Mouse (Mus musculus): Measurements from ENCODE around the gene Calr. TPM values are rescaled to one million over a fixed set of nuclear protein-coding genes. Genes with fewer than 3 reads are reported as not detected.

The Calr gene
- polyA plus RNA-seq, 1 experiment = 385 TPM

GRCm38 (mm10) chr8:84845355-84846093, 1.2 kb downstream of the Calr start:
- Histone ChIP-seq H3ac (ENCODE audit: control insufficient read depth, insufficient read length) (peak overlapping the region; percentile 51), H3K27me3 (ENCODE audit: control insufficient read depth, insufficient read depth, insufficient read length) (no peaks in the 10 kb centered on the region), H3K4me2 (ENCODE audit: low read depth) (peak overlapping the region; percentile 81), H3K36me3 (ENCODE audit: control insufficient read depth, insufficient read depth) (peaks cover 40% of the 10 kb centered on the region), H3K4me3 (peak overlapping the region; percentile 98), H3K79me2 (ENCODE audit: control insufficient read depth, insufficient read depth) (peaks cover 15% of the 10 kb centered on the region)
- TF ChIP-seq CEBPB (IDR thresholded peaks at IDR 0.05; ENCODE audit: insufficient read depth, poor library complexity, severe bottlenecking) (no peak), REST (IDR thresholded peaks at IDR 0.05; ENCODE audit: insufficient read depth, insufficient read length) (no peak), POLR2AphosphoS2 (IDR thresholded peaks at IDR 0.05; ENCODE audit: insufficient read length, low read depth) (no peak), TCF12 (IDR thresholded peaks at IDR 0.05; ENCODE audit: insufficient read depth, poor library complexity, severe bottlenecking) (no peak), POLR2A (IDR thresholded peaks at IDR 0.05; ENCODE audit: insufficient read length, low read depth) (no peak), E2F4 (IDR thresholded peaks at IDR 0.05; ENCODE audit: insufficient read depth) (no peak), SRF (IDR thresholded peaks at IDR 0.05; ENCODE audit: control insufficient read depth, insufficient read length, low read depth) (no peak)

GRCm38 (mm10) chr8:84844397-84845070, 2.2 kb downstream of the Calr start:
- no peak overlapping the region for H3ac ChIP-seq (ENCODE audit: control insufficient read depth, insufficient read length)
- peak overlapping the region; percentile 81 for H3K4me2 ChIP-seq (ENCODE audit: low read depth)
- peaks cover 40% of the 10 kb centered on the region for H3K36me3 ChIP-seq (ENCODE audit: control insufficient read depth, insufficient read depth)
- H3K79me2 ChIP-seq (ENCODE audit: control insufficient read depth, insufficient read depth) = peaks cover 22% of the 10 kb centered on the region
- no peak overlapping the region for H3K4me3 ChIP-seq
- TF ChIP-seq TCF12 (IDR thresholded peaks at IDR 0.05; ENCODE audit: insufficient read depth, poor library complexity, severe bottlenecking) (no peak), POLR2A (IDR thresholded peaks at IDR 0.05; ENCODE audit: insufficient read length, low read depth) (no peak), TCF3 (IDR thresholded peaks at IDR 0.05; ENCODE audit: insufficient read length, low read depth) (no peak), MYOD1 (IDR thresholded peaks at IDR 0.05; ENCODE audit: control insufficient read depth in 1 of 3, insufficient read length in 2 of 3, low read depth in 2 of 3) (no peak), USF1 (IDR thresholded peaks at IDR 0.05; ENCODE audit: low read depth) (no peak), CEBPB (IDR thresholded peaks at IDR 0.05; ENCODE audit: insufficient read depth, poor library complexity, severe bottlenecking) (no peak), POLR2AphosphoS2 (IDR thresholded peaks at IDR 0.05; ENCODE audit: insufficient read length, low read depth) (no peak), MYOG (IDR thresholded peaks at IDR 0.05; ENCODE audit: control insufficient read depth in 1 of 3, insufficient read depth in 1 of 3, insufficient read length in 2 of 3, low read depth in 2 of 3) (no peak), SRF (IDR thresholded peaks at IDR 0.05; ENCODE audit: control insufficient read depth, insufficient read length, low read depth) (no peak), MAX (IDR thresholded peaks at IDR 0.05; ENCODE audit: low read depth) (no peak), E2F4 (IDR thresholded peaks at IDR 0.05; ENCODE audit: insufficient read depth) (no peak), REST (IDR thresholded peaks at IDR 0.05; ENCODE audit: insufficient read depth, insufficient read length) (no peak)
- no peaks in the 10 kb centered on the region for H3K27me3 ChIP-seq (ENCODE audit: control insufficient read depth, insufficient read depth, insufficient read length)

DNA sequence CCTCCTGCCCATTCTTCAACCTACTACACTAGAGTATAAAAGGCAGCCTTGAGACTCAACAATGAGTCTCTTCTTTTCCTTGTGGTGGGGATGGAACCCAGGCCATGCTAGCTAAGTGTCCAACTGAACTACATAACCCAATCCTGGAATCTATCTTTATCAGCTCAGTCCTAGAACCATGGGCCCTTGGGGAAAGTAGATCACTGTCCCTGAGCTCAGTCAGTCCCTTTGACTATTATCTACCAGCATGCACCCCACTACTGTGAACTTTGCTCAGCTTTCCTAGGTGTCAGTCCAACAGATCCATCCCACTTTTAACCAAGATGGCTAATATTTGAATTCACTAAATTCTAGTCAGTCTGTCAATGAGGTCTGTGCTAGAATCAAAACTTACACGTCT, 5.2 kb downstream of the Calr start:
- no peak for TF ChIP-seq MYOG (IDR thresholded peaks at IDR 0.05; ENCODE audit: control insufficient read depth in 1 of 3, insufficient read depth in 1 of 3, insufficient read length in 2 of 3, low read depth in 2 of 3)
- no peak for TF ChIP-seq REST (IDR thresholded peaks at IDR 0.05; ENCODE audit: insufficient read depth, insufficient read length)
- TF ChIP-seq POLR2A (IDR thresholded peaks at IDR 0.05; ENCODE audit: insufficient read length, low read depth) = no peak
- no peak for TF ChIP-seq E2F4 (IDR thresholded peaks at IDR 0.05; ENCODE audit: insufficient read depth)
- no peak for TF ChIP-seq SRF (IDR thresholded peaks at IDR 0.05; ENCODE audit: control insufficient read depth, insufficient read length, low read depth)
- TF ChIP-seq CEBPB (IDR thresholded peaks at IDR 0.05; ENCODE audit: insufficient read depth, poor library complexity, severe bottlenecking) = no peak
- TF ChIP-seq USF1 (IDR thresholded peaks at IDR 0.05; ENCODE audit: low read depth) = no peak
- no peak for TF ChIP-seq POLR2AphosphoS2 (IDR thresholded peaks at IDR 0.05; ENCODE audit: insufficient read length, low read depth)
- no peak for TF ChIP-seq MYOD1 (IDR thresholded peaks at IDR 0.05; ENCODE audit: control insufficient read depth in 1 of 3, insufficient read length in 2 of 3, low read depth in 2 of 3)
- TF ChIP-seq TCF3 (IDR thresholded peaks at IDR 0.05; ENCODE audit: insufficient read length, low read depth) = no peak
- TF ChIP-seq MAX (IDR thresholded peaks at IDR 0.05; ENCODE audit: low read depth) = no peak
- no peak for TF ChIP-seq TCF12 (IDR thresholded peaks at IDR 0.05; ENCODE audit: insufficient read depth, poor library complexity, severe bottlenecking)
- Histone ChIP-seq H3K4me2 (ENCODE audit: low read depth) (no peak overlapping the region), H3K27me3 (ENCODE audit: control insufficient read depth, insufficient read depth, insufficient read length) (no peaks in the 10 kb centered on the region), H3K79me2 (ENCODE audit: control insufficient read depth, insufficient read depth) (peaks cover 30% of the 10 kb centered on the region), H3ac (ENCODE audit: control insufficient read depth, insufficient read length) (no peak overlapping the region), H3K36me3 (ENCODE audit: control insufficient read depth, insufficient read depth) (peaks cover 54% of the 10 kb centered on the region), H3K4me3 (no peak overlapping the region)

DNA sequence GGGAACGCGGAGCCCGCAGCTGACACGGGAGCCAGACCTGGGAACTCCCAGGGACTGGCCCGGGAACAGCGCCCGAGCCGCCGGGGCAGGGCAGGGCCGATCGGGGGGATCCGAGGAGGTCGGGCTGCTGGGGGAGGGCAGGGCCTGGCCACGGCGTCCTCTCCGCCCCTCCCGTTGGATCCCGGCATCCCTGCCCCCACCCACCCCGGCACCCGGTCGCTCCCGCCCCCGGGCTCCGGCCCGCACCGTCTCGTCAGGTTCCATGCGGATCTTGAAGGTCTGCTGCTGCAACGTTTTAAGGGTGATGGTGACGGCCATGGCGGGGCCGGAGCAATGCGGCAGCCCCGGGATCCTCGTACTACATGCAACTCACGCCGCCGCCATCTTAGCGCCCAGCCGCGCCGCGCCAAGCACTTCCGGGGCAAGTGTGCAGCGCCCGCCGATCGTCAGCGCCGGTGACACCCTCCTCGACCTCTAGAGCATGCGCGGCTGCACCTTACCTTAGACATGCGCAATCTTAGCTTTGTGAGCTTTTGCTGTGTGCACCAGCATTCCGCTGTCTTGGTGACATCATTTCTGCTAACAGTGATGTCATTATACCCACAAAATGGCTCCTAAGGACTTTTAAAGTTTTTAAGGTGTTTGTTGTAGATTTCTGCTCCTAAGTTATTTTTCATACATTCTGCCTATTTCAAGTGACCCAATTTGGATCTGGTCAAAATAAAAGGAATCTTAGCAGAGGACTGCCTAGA, 6.3 kb downstream of the Calr start, which contains the start of gene Rad23a:
Rad23a (minus strand) TSS at position 418 of the 752 bp plus-strand sequence.
- Histone ChIP-seq H3ac (ENCODE audit: control insufficient read depth, insufficient read length) (peak within 1 kb of the TSS; percentile 74), H3K4me2 (ENCODE audit: low read depth) (peak within 1 kb of the TSS; percentile 89), H3K4me3 (peak within 1 kb of the TSS; percentile 70), H3K36me3 (ENCODE audit: control insufficient read depth, insufficient read depth) (peaks cover 57% of the 10 kb centered on the region), H3K79me2 (ENCODE audit: control insufficient read depth, insufficient read depth) (peaks cover 20% of the 10 kb centered on the region), H3K27me3 (ENCODE audit: control insufficient read depth, insufficient read depth, insufficient read length) (no peaks in the 10 kb centered on the region)
- TF ChIP-seq POLR2AphosphoS2 (IDR thresholded peaks at IDR 0.05; ENCODE audit: insufficient read length, low read depth) (peak; percentile 99), MYOD1 (IDR thresholded peaks at IDR 0.05; ENCODE audit: control insufficient read depth in 1 of 3, insufficient read length in 2 of 3, low read depth in 2 of 3) (peak in 1 of 3 experiments; percentile 28), TCF12 (IDR thresholded peaks at IDR 0.05; ENCODE audit: insufficient read depth, poor library complexity, severe bottlenecking) (no peak), TCF3 (IDR thresholded peaks at IDR 0.05; ENCODE audit: insufficient read length, low read depth) (no peak), MYOG (IDR thresholded peaks at IDR 0.05; ENCODE audit: control insufficient read depth in 1 of 3, insufficient read depth in 1 of 3, insufficient read length in 2 of 3, low read depth in 2 of 3) (peak in 2 of 3 experiments; percentile 62 to 63), SRF (IDR thresholded peaks at IDR 0.05; ENCODE audit: control insufficient read depth, insufficient read length, low read depth) (no peak), POLR2A (IDR thresholded peaks at IDR 0.05; ENCODE audit: insufficient read length, low read depth) (peak; percentile 94), CEBPB (IDR thresholded peaks at IDR 0.05; ENCODE audit: insufficient read depth, poor library complexity, severe bottlenecking) (no peak), E2F4 (IDR thresholded peaks at IDR 0.05; ENCODE audit: insufficient read depth) (peak; percentile 23), REST (IDR thresholded peaks at IDR 0.05; ENCODE audit: insufficient read depth, insufficient read length) (no peak), MAX (IDR thresholded peaks at IDR 0.05; ENCODE audit: low read depth) (no peak), USF1 (IDR thresholded peaks at IDR 0.05; ENCODE audit: low read depth) (no peak)
